Mouse (Mus musculus): ENCODE data around the gene Ggps1. TPM values are rescaled to one million over a fixed set of nuclear protein-coding genes. Genes with fewer than 3 reads are reported as not detected.

Ggps1 gene
- 5.4 and 7.2 TPM in 2 replicates for polyA plus RNA-seq (2012; rRNA removed)

GRCm38 (mm10) chr13:14063013-14063941 lies at the start of gene Ggps1, which contains the start of gene Arid4b:
TSS of gene Ggps1 (minus strand) at chr13:14063488.
TSS of gene Arid4b (plus strand) at chr13:14063232.

GRCm38 (mm10) chr13:14039292-14039965 lies 23.9 kb downstream of the Ggps1 start, which contains the start of gene Tbce:
TSS of gene Tbce (minus strand) at chr13:14039638.

Other genes starting within 250 kb of the Ggps1 start
- gene B3galnt2, start 109.0 kb downstream of the Ggps1 start, polyA plus RNA-seq (2012; rRNA removed): 116 and 180 TPM in 2 replicates
- gene Tbce, start 23.9 kb downstream of the Ggps1 start, polyA plus RNA-seq (2012; rRNA removed): 9.1 and 10.1 TPM in 2 replicates
- 4.6 and 5.1 TPM in 2 replicates for gene Arid4b, start 256 bp downstream of the Ggps1 start, polyA plus RNA-seq (2012; rRNA removed)

All from ovary, adult 2 months (tissue).